Mouse (Mus musculus) heart, embryonic 16.5 days (tissue): ENCODE data around the gene Fbxw4. TPM values are rescaled to one million over a fixed set of nuclear protein-coding genes. Genes with fewer than 3 reads are reported as not detected.
"Not testable (repeated sequence)": the region's sequence is repeated elsewhere in the genome, so short reads cannot be mapped to it uniquely, and the experiment has no call there.

ENCODE experiments used
- ATAC-seq: fragments of 200-750 bp; cut with Nextera tagmentation; replicated peaks from 2 replicates; pipeline ENCODE4 v1.8.0; 2017; ENCODE audit warnings: moderate number of reproducible peaks; ENCODE audit not compliant: insufficient read depth, low FRiP score; ENCODE audit errors: extremely low read depth
- H3K27ac ChIP-seq: fragments of 300-500 bp; sonication (generic); 2 replicates; pipeline ENCODE4 v1.5.1; 2014; ENCODE audit warnings: mild to moderate bottlenecking, low read length, control low read depth, moderate library complexity
- H3K27me3 ChIP-seq: fragments of 300-500 bp; sonication (generic); 2 replicates; pipeline ENCODE4 v1.6.1; 2014; ENCODE audit warnings: low read length, mixed read lengths; ENCODE audit not compliant: control insufficient read depth, insufficient read depth
- H3K36me3 ChIP-seq: fragments of 300-500 bp; sonication (generic); 2 replicates; pipeline ENCODE4 v1.6.1; 2014; ENCODE audit not compliant: control insufficient read depth, insufficient read depth
- H3K4me1 ChIP-seq: fragments of 300-500 bp; sonication (generic); 2 replicates; pipeline ENCODE4 v1.6.1; 2014; ENCODE audit warnings: low read length, mixed read lengths; ENCODE audit not compliant: control insufficient read depth, insufficient read depth
- H3K4me2 ChIP-seq: fragments of 300-500 bp; sonication (generic); 2 replicates; pipeline ENCODE4 v1.6.1; 2014; ENCODE audit warnings: low read depth, mild to moderate bottlenecking, control low read depth, low read length
- H3K4me3 ChIP-seq: fragments of 300-500 bp; sonication (generic); 2 replicates; pipeline ENCODE4 v1.5.1; 2014; ENCODE audit warnings: mild to moderate bottlenecking, control low read depth, low read length
- H3K9ac ChIP-seq: fragments of 300-500 bp; sonication (generic); 2 replicates; pipeline ENCODE4 v1.6.1; 2014; ENCODE audit warnings: low read length, control low read depth
- H3K9me3 ChIP-seq: fragments of 300-500 bp; sonication (generic); replicated peaks from 2 replicates; pipeline ENCODE4 v1.6.1; 2016; ENCODE audit warnings: low read length; ENCODE audit not compliant: control insufficient read depth
- WGBS: fragments of 180-500 bp; shearing (Covaris S2); extraction: QIAGEN DNeasy Blood & Tissue Kit; methylation state at CpG from one replicate; pipeline ENCODE4 v1.1.7; 2014; 5-methylcytosine and 5-hydroxymethylcytosine counted together
- polyA plus RNA-seq: library from polyadenylated mRNA; unstranded; fragments of >200 nt; fragmentation: Nextera tagmentation; extraction: Ambion mirVana; gene quantifications from 2 replicates; pipeline ENCODE4 v1.2.1, GENCODE M21; 2015

Fbxw4 gene
- polyA plus RNA-seq, 1 experiment from 2014 or later = 7.1 TPM

- 74% methylated on average over 4 of the region's 4 CpGs for WGBS
- no peaks in the 10 kb centered on the region for H3K9me3 ChIP-seq
These were observed 10.3 kb downstream of the Fbxw4 start for GRCm38 (mm10) chr19:45649776-45650175.

GRCm38 (mm10) chr19:45648469-45648868 is 11.6 kb downstream of the Fbxw4 start:
- not testable (repeated sequence) for ATAC-seq, H3K9ac ChIP-seq, H3K4me2 ChIP-seq, H3K9me3 ChIP-seq, H3K27ac ChIP-seq, H3K36me3 ChIP-seq, H3K27me3 ChIP-seq, H3K4me3 ChIP-seq
- WGBS = 92% methylated on average over 6 of the region's 6 CpGs
- H3K4me1 ChIP-seq = peaks cover 11% of the 10 kb centered on the region

More at GRCm38 (mm10) chr19:45649776-45650175, 10.3 kb downstream of the Fbxw4 start:
- ATAC-seq = no peak
- Histone ChIP-seq H3K4me2 (no peak overlapping the region), H3K36me3 (no peaks in the 10 kb centered on the region), H3K27me3 (no peaks in the 10 kb centered on the region), H3K27ac (no peak overlapping the region), H3K4me3 (no peak overlapping the region), H3K4me1 (peaks cover 11% of the 10 kb centered on the region), H3K9ac (no peak overlapping the region)

GRCm38 (mm10) chr19:45646866-45647265 is 13.2 kb downstream of the Fbxw4 start:
- Histone ChIP-seq H3K4me2 (no peak overlapping the region), H3K9me3 (no peaks in the 10 kb centered on the region), H3K9ac (no peak overlapping the region), H3K4me3 (no peak overlapping the region), H3K27ac (no peak overlapping the region), H3K4me1 (peaks cover 2% of the 10 kb centered on the region; the same call in 1 of the 2 replicates), H3K36me3 (no peaks in the 10 kb centered on the region), H3K27me3 (no peaks in the 10 kb centered on the region)
- WGBS = 40% methylated on average over 4 of the region's 4 CpGs
- ATAC-seq = no peak

- no peaks in the 10 kb centered on the region; the same call in 1 of the 2 replicates for H3K4me1 ChIP-seq
- H3K4me3 ChIP-seq = no peak overlapping the region
- no peak for ATAC-seq
- H3K9ac ChIP-seq = no peak overlapping the region
- H3K27me3 ChIP-seq = no peaks in the 10 kb centered on the region
- 79% methylated on average over 7 of the region's 7 CpGs for WGBS
- no peaks in the 10 kb centered on the region for H3K9me3 ChIP-seq
- H3K4me2 ChIP-seq = no peak overlapping the region
- H3K27ac ChIP-seq = no peak overlapping the region
- H3K36me3 ChIP-seq = peaks cover 7% of the 10 kb centered on the region; the same call in 1 of the 2 replicates
These were observed 19.4 kb downstream of the Fbxw4 start for GRCm38 (mm10) chr19:45640691-45641090.

GRCm38 (mm10) chr19:45635960-45636359 is 24.2 kb downstream of the Fbxw4 start:
- no peak for ATAC-seq
- Histone ChIP-seq H3K9ac (no peak overlapping the region), H3K4me1 (peaks cover 14% of the 10 kb centered on the region), H3K36me3 (peaks cover 18% of the 10 kb centered on the region), H3K9me3 (no peaks in the 10 kb centered on the region), H3K27me3 (no peaks in the 10 kb centered on the region), H3K27ac (no peak overlapping the region), H3K4me2 (no peak overlapping the region), H3K4me3 (no peak overlapping the region)
- 57% methylated on average over 5 of the region's 5 CpGs for WGBS

- H3K9ac ChIP-seq = peak overlapping the region; percentile 28; the same call in 1 of the 2 replicates
- no peak overlapping the region for H3K4me3 ChIP-seq
- H3K27ac ChIP-seq = peak overlapping the region; percentile 74
- WGBS = 9% methylated on average over 3 of the region's 3 CpGs
- ATAC-seq = peak; percentile 65
- no peaks in the 10 kb centered on the region for H3K27me3 ChIP-seq
- H3K4me2 ChIP-seq = peak overlapping the region; percentile 23
- no peaks in the 10 kb centered on the region for H3K9me3 ChIP-seq
- H3K4me1 ChIP-seq = peaks cover 17% of the 10 kb centered on the region
- peaks cover 19% of the 10 kb centered on the region for H3K36me3 ChIP-seq
These were observed 28.5 kb downstream of the Fbxw4 start for GRCm38 (mm10) chr19:45631584-45631983.

GRCm38 (mm10) chr19:45630953-45631352 is 29.2 kb downstream of the Fbxw4 start:
- H3K9ac ChIP-seq = peak overlapping the region; percentile 28
- no peaks in the 10 kb centered on the region for H3K9me3 ChIP-seq
- peak overlapping the region; percentile 23 for H3K4me3 ChIP-seq
- H3K27ac ChIP-seq = peak overlapping the region; percentile 74
- WGBS = 33% methylated on average over 5 of the region's 5 CpGs
- H3K4me1 ChIP-seq = peaks cover 17% of the 10 kb centered on the region
- peaks cover 20% of the 10 kb centered on the region for H3K36me3 ChIP-seq
- H3K27me3 ChIP-seq = no peaks in the 10 kb centered on the region
- 0 out of 2 replicates have a peak, but pooled peaks have one; percentile 16 for ATAC-seq
- peak overlapping the region; percentile 23; the same call in 1 of the 2 replicates for H3K4me2 ChIP-seq

GRCm38 (mm10) chr19:45629219-45629618 is 30.9 kb downstream of the Fbxw4 start:
- Histone ChIP-seq H3K27ac (no peak overlapping the region), H3K4me1 (peaks cover 17% of the 10 kb centered on the region), H3K27me3 (no peaks in the 10 kb centered on the region), H3K9me3 (no peaks in the 10 kb centered on the region), H3K9ac (no peak overlapping the region), H3K4me2 (no peak overlapping the region), H3K36me3 (peaks cover 17% of the 10 kb centered on the region), H3K4me3 (no peak overlapping the region)
- 87% methylated on average over 3 of the region's 3 CpGs for WGBS
- no peak for ATAC-seq

- H3K36me3 ChIP-seq = peaks cover 19% of the 10 kb centered on the region
- no peak overlapping the region for H3K4me2 ChIP-seq
- H3K27ac ChIP-seq = no peak overlapping the region
- no peak overlapping the region for H3K9ac ChIP-seq
- H3K9me3 ChIP-seq = no peaks in the 10 kb centered on the region
- H3K27me3 ChIP-seq = no peaks in the 10 kb centered on the region
- H3K4me1 ChIP-seq = peaks cover 17% of the 10 kb centered on the region
- 77% methylated on average over 6 of the region's 6 CpGs for WGBS
- no peak for ATAC-seq
- no peak overlapping the region for H3K4me3 ChIP-seq
These were observed 31.5 kb downstream of the Fbxw4 start for GRCm38 (mm10) chr19:45628649-45629048.
